9 mouse cellular contexts compared by ENCODE assay signal in the genomic region with DNA sequence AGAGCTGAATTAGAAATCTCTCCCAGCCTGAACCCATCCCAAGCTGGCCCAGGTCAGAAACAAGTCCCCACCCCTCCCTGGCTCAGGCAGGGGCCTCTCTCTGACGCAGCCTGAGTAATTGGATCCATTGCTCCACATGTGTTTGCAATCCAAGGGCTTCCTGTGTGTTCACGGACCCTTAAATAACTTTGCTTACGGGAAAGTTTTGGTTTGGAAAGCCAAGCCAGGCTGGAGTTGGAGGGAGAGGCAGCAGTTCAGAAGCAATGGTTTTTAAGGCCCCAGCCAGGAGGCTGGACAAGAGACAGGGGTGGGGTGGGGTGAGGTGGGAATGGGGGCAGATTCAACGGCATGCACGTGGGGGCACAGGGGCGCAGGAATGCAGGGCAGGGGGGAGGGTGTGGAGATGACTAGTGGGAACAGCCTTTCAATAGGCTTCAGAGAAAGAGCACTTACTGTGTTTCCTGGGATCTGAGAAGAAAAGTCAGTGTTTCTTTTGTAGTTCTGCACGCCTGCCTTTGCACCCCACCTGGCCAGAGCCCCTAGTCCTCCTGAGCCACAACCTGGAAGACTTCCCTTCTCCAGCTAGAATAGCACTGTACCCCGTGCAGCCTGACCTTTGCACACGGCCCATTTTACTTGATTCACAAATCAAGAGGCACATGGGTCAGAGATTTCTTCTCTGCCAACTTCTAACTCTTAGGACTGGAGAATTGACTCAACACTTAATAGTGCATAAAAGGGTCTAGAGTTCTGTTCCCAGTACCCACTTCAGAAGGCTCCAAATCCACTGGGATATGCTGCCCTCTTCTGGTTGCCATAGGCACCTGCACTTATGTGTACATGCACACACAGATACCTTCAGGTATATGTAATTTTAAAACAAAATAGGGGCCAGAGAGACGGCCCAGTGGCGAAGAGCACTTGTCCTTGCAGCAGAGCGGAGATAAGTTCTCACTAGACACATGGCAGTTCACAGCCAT. TPM values are rescaled to one million over a fixed set of nuclear protein-coding genes. Genes with fewer than 3 reads are reported as not detected.
DNase-seq lines count a peak whose midpoint lies in the region; ATAC-seq and TF ChIP-seq lines count a peak whose summit lies in the region.
"Had no signal": no experiment of that assay in that cellular context is flagged by ENCODE, and none has a peak within 500 bp of the region (broad histone marks: within the 10 kb centered on the region; RNA-seq: fewer than 3 reads in every experiment).

No protein-coding gene starts in this region.

- H3K27me3 ChIP-seq in kidney, embryonic 15.5 days, result no peaks in the 10 kb centered on the region
- no peaks in the 10 kb centered on the region for H3K27me3 ChIP-seq in kidney, adult 2 months (replicated peaks; ENCODE audit: control insufficient read depth, insufficient read depth, low read length)
- H3K27me3 ChIP-seq in thymus, adult 2 months (ENCODE audit: control insufficient read depth, insufficient read depth, low read length), result no peaks in the 10 kb centered on the region
- no peaks in the 10 kb centered on the region for H3K27me3 ChIP-seq in cerebellum, adult 2 months (ENCODE audit: control insufficient read depth, insufficient read depth, low read length)

- DNase-seq in kidney, adult 2 months, result no peak
- peak; percentile 56 for DNase-seq in ZHBTc4 (ENCODE audit: low read depth, low spot score)
- peak; percentile 80 for DNase-seq in gastrocnemius, adult 18-20 months (ENCODE audit: low spot score)
- DNase-seq in lung, postnatal 10 days, result peak; percentile 53
- no peak for DNase-seq in cerebellum, adult 9-11 months
- DNase-seq in thymus, adult 2 months, result no peak
- DNase-seq in cerebellum, adult 2 months, result no peak
- DNase-seq: layer of hippocampus, adult 9-11 months had no signal

- no peak overlapping the region for H3K4me2 ChIP-seq in kidney, embryonic 15.5 days

- no peaks in the 10 kb centered on the region for H3K36me3 ChIP-seq in kidney, embryonic 15.5 days
- H3K36me3 ChIP-seq in kidney, adult 2 months (ENCODE audit: control insufficient read depth, insufficient read depth, low read length), result no peaks in the 10 kb centered on the region
- no peaks in the 10 kb centered on the region for H3K36me3 ChIP-seq in thymus, adult 2 months (ENCODE audit: control insufficient read depth, insufficient read depth, low read length)

- TF ChIP-seq POLR2A in kidney, adult 2 months (IDR thresholded peaks at IDR 0.05; ENCODE audit: low read depth, low read length), result no peak
- no peak for TF ChIP-seq POLR2A in thymus, adult 2 months (IDR thresholded peaks at IDR 0.05; ENCODE audit: control insufficient read depth, extremely low read depth, insufficient read depth, low read length, poor library complexity)
- TF ChIP-seq POLR2A in cerebellum, adult 2 months (IDR thresholded peaks at IDR 0.05; ENCODE audit: borderline replicate concordance, insufficient read depth, low read length), result no peak

- 0 out of 2 replicates have a peak, but pooled peaks cover 5% of the 10 kb centered on the region for H3K9me3 ChIP-seq in kidney, embryonic 15.5 days (replicated peaks)

- H3K4me3 ChIP-seq in kidney, embryonic 15.5 days (replicated peaks), result no peak overlapping the region
- H3K4me3 ChIP-seq in kidney, adult 2 months (ENCODE audit: insufficient read depth, low read depth, low read length), result no peak overlapping the region
- no peak overlapping the region for H3K4me3 ChIP-seq in thymus, adult 2 months (ENCODE audit: control insufficient read depth, insufficient read depth, low read length)
- H3K4me3 ChIP-seq in cerebellum, adult 2 months (replicated peaks; ENCODE audit: insufficient read depth, low read depth, low read length), result no peak overlapping the region

- 0 out of 2 replicates have a peak overlapping the region, but pooled peaks have one; percentile 62 for H3K27ac ChIP-seq in kidney, embryonic 15.5 days
- H3K27ac ChIP-seq in kidney, adult 2 months (ENCODE audit: insufficient read depth, low read depth, low read length), result no peak overlapping the region
- no peak overlapping the region for H3K27ac ChIP-seq in thymus, adult 2 months (ENCODE audit: control insufficient read depth, insufficient read depth, low read length)
- H3K27ac ChIP-seq in cerebellum, adult 2 months (ENCODE audit: insufficient read depth, low read length), result no peak overlapping the region

- ATAC-seq in kidney, embryonic 15.5 days (replicated peaks; ENCODE audit: low FRiP score), result peak; percentile 67

- H3K4me1 ChIP-seq in kidney, embryonic 15.5 days, result peaks cover 12% of the 10 kb centered on the region
- no peaks in the 10 kb centered on the region for H3K4me1 ChIP-seq in kidney, adult 2 months (ENCODE audit: control insufficient read depth, insufficient read depth, low read length)
- no peaks in the 10 kb centered on the region for H3K4me1 ChIP-seq in thymus, adult 2 months (replicated peaks; ENCODE audit: control insufficient read depth, insufficient read depth, low read length)
- H3K4me1 ChIP-seq in cerebellum, adult 2 months (ENCODE audit: control insufficient read depth, insufficient read depth, low read length), result no peaks in the 10 kb centered on the region

- 46% methylated on average over 12 of the region's 12 CpGs for WGBS in kidney, embryonic 15.5 days
- 53% methylated on average over 12 of the region's 12 CpGs for WGBS in kidney, adult 2 months
- WGBS in thymus, adult 2 months, result 81% methylated on average over 12 of the region's 12 CpGs
- 77% methylated on average over 12 of the region's 12 CpGs for WGBS in cerebellum, adult 2 months

- no peak for TF ChIP-seq CTCF in kidney, adult 2 months (conservative IDR thresholded peaks at IDR 0.05; ENCODE audit: insufficient read depth, insufficient read length, low read depth, low read length)
- no peak for TF ChIP-seq CTCF in thymus, adult 2 months (IDR thresholded peaks at IDR 0.05; ENCODE audit: borderline replicate concordance, control insufficient read depth, extremely low read depth, insufficient read depth, low read length, poor library complexity)
- TF ChIP-seq CTCF in cerebellum, adult 2 months (IDR thresholded peaks at IDR 0.05; ENCODE audit: borderline replicate concordance, insufficient read depth, low read depth, low read length), result no peak

- H3K9ac ChIP-seq in kidney, embryonic 15.5 days, result no peak overlapping the region

RNA-seq across cellular contexts. Expression of a gene that starts 16.8 kb away (rescaled TPM):
- polyA plus RNA-seq in kidney, embryonic 15.5 days (2015; fragmentation: Nextera tagmentation; extraction: Ambion mirVana), result 7.5 and 7.6 TPM in 2 replicates
- polyA plus RNA-seq in kidney, adult 2 months (2012; rRNA removed), result 0.78 and 1.2 TPM in 2 replicates
- 1 to 10 TPM; 1.3 to 1.6 TPM for total RNA-seq in gastrocnemius, adult 18-20 months (2021)
- polyA plus RNA-seq in thymus, adult 2 months (2012; rRNA removed), result 1.4 and 2.4 TPM in 2 replicates
- polyA plus RNA-seq in cerebellum, adult 2 months (2012; rRNA removed), result 8.3 and 9.5 TPM in 2 replicates

Comparison
In these comparisons a context has a peak if more than half of its experiments do, and no peak if none do; other contexts are left out.
1. DNase-seq: peak in ZHBTc4 (single experiment), gastrocnemius, adult 18-20 months (single experiment) and lung, postnatal 10 days (single experiment); none in kidney, adult 2 months (single experiment), cerebellum, adult 9-11 months (single experiment), thymus, adult 2 months (single experiment) and cerebellum, adult 2 months (0 of 2).